Mouse (Mus musculus) lung, adult 2 months (tissue): ENCODE results near the gene Spib. TPM values are rescaled to one million over a fixed set of nuclear protein-coding genes. Genes with fewer than 3 reads are reported as not detected.

Source experiments
- DNase-seq: peaks from one replicate; pipeline ENCODE4 v3.0.0; 2022
- H3K4me1 ChIP-seq: fragments of 200-500 bp; 2 replicates; pipeline ENCODE4 v1.6.1; 2011; ENCODE audit warnings: low read length; ENCODE audit not compliant: control insufficient read depth, insufficient read depth
- H3K4me3 ChIP-seq: fragments of 200-500 bp; replicated peaks from 2 replicates; pipeline ENCODE3; 2011; ENCODE audit warnings: low read depth, mild to moderate bottlenecking, control low read depth, low read length; ENCODE audit errors: extremely low read depth
- CTCF ChIP-seq: fragments of 200-500 bp; IDR thresholded peaks from 2 replicates; pipeline ENCODE4 v1.5.1; 2011; ENCODE audit warnings: mild to moderate bottlenecking, low read length, control low read depth; ENCODE audit not compliant: insufficient read depth
- POLR2A ChIP-seq: fragments of 200-500 bp; IDR thresholded peaks from 2 replicates; pipeline ENCODE4 v1.6.1; 2011; ENCODE audit warnings: low read depth, mild to moderate bottlenecking, control low read depth, low read length, borderline replicate concordance; ENCODE audit errors: extremely low read depth
- WGBS: fragments of 180-500 bp; shearing (Covaris S2); methylation state at CpG from one replicate; pipeline ENCODE4 v1.1.7; 2018; 5-methylcytosine and 5-hydroxymethylcytosine counted together
- polyA plus RNA-seq: library from polyadenylated mRNA; depleted of rRNA; stranded (reverse); fragments of >200 nt; gene quantifications from 2 replicates; pipeline ENCODE4 v1.2.3, GENCODE M21; 2012

Gene Spib
- polyA plus RNA-seq, 1 experiment: 11.7 TPM

- H3K4me1 ChIP-seq: no peaks in the 10 kb centered on the region; the same call in 1 of the 2 replicates
- H3K4me3 ChIP-seq: no peak overlapping the region
- TF ChIP-seq POLR2A (no peak), CTCF (no peak)
- 93% methylated on average over 23 of the region's 23 CpGs for WGBS
- DNase-seq: no peak
These were observed 17.9 kb upstream of the Spib start for GRCm38 (mm10) chr7:44549621-44550408.

DNA sequence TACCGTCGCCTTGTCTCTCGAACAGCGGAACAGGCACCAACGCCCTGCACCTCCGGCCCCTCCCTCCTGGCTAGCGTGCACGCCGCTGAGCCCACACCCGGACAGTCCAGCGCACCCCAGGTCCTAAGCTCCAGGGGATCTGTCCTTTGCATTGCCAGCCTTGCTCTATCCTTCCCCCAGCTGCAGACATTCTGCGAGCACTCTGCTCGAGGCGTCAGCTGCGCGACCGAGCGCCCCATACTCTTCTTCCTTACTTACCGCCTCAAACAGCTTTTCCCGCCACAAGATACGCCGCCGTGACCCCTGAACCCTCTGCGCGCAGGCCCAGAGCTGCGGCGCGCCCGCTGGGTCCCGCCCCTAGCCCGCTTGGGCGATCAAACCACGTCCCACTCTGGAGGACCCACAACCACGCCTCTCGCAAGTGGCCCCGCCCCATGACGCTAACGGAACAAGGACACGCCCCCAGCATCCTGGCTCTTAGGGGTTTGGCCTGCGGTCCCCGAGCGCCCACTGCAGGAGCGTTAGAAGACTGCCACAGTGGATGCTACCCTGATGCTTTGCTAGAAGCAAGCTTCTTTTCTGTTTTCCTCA is 16.7 kb upstream of the Spib start, which contains the start of gene Pold1:
Gene Pold1 (minus strand): TSS at position 353 of the 591 bp plus-strand sequence.
- Histone ChIP-seq H3K4me1 (no peaks in the 10 kb centered on the region; the same call in 1 of the 2 replicates), H3K4me3 (peak within 1 kb of the TSS; percentile 95)
- peak; percentile 100 for DNase-seq
- TF ChIP-seq CTCF (peak; percentile 77), POLR2A (peak; percentile 34; the same call in 1 of the 2 replicates)
- WGBS: under 1% methylated on average over 43 of the region's 43 CpGs

DNA sequence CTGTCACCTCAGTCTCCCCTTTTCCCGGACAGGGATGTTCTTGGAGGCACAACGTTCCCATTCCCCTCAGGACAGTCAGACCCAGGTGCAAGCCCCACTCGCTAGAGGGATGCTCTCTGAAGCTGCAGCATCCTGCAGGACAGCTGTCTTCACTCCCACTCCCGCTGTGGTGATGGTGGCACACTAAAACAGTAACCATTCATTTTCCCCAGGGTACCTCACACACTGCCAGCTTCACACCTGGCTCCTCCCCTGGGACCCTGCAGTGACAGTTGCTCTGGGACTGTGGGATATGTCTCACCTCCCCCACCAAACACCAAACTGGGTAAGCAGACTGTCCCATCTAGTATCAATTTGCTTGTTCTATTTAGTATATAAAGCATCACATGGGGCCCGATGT is 15.9 kb upstream of the Spib start:
- no peak for DNase-seq
- no peak for TF ChIP-seq CTCF
- TF ChIP-seq POLR2A: no peak
- H3K4me1 ChIP-seq: no peaks in the 10 kb centered on the region; the same call in 1 of the 2 replicates
- WGBS: 13% methylated on average over 5 of the region's 5 CpGs
- no peak overlapping the region for H3K4me3 ChIP-seq

GRCm38 (mm10) chr7:44547041-44547440 is 15.2 kb upstream of the Spib start:
- no peak for TF ChIP-seq CTCF
- TF ChIP-seq POLR2A: no peak
- Histone ChIP-seq H3K4me3 (no peak overlapping the region), H3K4me1 (no peaks in the 10 kb centered on the region; the same call in 1 of the 2 replicates)
- DNase-seq: no peak
- WGBS: 87% methylated on average over 13 of the region's 13 CpGs

DNA sequence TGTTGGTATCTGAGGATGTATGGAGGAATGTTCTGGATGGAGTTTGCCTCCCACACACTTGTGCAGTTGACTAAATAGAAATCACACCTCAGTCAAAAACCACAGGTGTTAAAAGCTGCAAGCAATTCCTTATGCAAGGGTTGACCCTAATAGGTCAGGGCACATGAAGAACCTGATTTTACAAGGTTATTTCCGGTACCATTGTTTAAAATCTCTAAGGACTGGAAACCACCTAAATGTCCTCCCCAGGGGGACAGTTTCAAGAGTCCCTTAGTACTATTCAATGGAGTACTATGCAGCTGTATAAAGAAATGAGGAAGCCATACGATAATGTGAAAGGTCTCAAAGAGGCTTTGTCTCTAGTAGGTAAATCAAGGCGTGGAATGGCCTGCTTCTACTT is 14.4 kb upstream of the Spib start:
- H3K4me3 ChIP-seq: no peak overlapping the region
- WGBS: 93% methylated on average over 3 of the region's 3 CpGs
- no peaks in the 10 kb centered on the region; the same call in 1 of the 2 replicates for H3K4me1 ChIP-seq
- no peak for DNase-seq
- no peak for TF ChIP-seq POLR2A
- TF ChIP-seq CTCF: no peak

- no peak overlapping the region for H3K4me3 ChIP-seq
- WGBS: 73% methylated on average over 12 of the region's 12 CpGs
- no peak for DNase-seq
- no peaks in the 10 kb centered on the region; the same call in 1 of the 2 replicates for H3K4me1 ChIP-seq
- TF ChIP-seq POLR2A (no peak), CTCF (no peak)
These were observed 11.2 kb upstream of the Spib start for GRCm38 (mm10) chr7:44543071-44543470.

DNA sequence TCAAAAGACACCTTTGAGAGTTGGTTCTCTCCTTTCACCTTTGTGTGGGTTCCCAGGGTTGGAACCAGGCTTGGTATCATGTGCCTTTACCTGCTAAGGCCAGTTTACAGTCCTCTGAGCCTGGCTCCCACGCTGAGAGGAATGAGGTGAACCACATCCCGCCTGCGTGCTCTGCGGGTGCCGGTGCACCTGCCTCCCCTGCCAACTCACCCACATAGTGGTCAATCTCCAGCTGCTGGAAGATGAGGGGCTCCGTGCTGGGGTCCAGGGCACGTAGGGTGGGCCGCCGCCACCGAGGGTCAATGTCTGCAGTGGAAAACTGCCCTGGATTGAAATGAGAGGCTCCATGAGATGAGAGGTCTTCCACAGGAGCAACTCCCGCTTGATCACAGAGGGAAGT is 10.7 kb upstream of the Spib start:
- no peak for DNase-seq
- no peak overlapping the region for H3K4me3 ChIP-seq
- TF ChIP-seq POLR2A (no peak), CTCF (no peak)
- 94% methylated on average over 11 of the region's 11 CpGs for WGBS
- H3K4me1 ChIP-seq: no peaks in the 10 kb centered on the region

- DNase-seq: no peak
- Histone ChIP-seq H3K4me3 (no peak overlapping the region), H3K4me1 (no peaks in the 10 kb centered on the region; the same call in 1 of the 2 replicates)
- TF ChIP-seq CTCF (no peak), POLR2A (no peak)
- 91% methylated on average over 41 of the region's 41 CpGs for WGBS
These were observed 7.1 kb upstream of the Spib start for GRCm38 (mm10) chr7:44538756-44539624.

GRCm38 (mm10) chr7:44537496-44537895 is 5.6 kb upstream of the Spib start:
- TF ChIP-seq POLR2A: no peak
- TF ChIP-seq CTCF: no peak
- no peak overlapping the region for H3K4me3 ChIP-seq
- 94% methylated on average over 13 of the region's 13 CpGs for WGBS
- no peak for DNase-seq
- H3K4me1 ChIP-seq: no peaks in the 10 kb centered on the region; the same call in 1 of the 2 replicates

- DNase-seq: no peak
- H3K4me1 ChIP-seq: no peaks in the 10 kb centered on the region; the same call in 1 of the 2 replicates
- WGBS: 73% methylated on average over 7 of the region's 7 CpGs
- H3K4me3 ChIP-seq: no peak overlapping the region
- TF ChIP-seq CTCF (no peak), POLR2A (no peak)
These were observed 5.1 kb upstream of the Spib start for GRCm38 (mm10) chr7:44537009-44537408.
